Mouse (Mus musculus) layer of hippocampus, adult 18-20 months (tissue): ENCODE data around the gene Stra6. TPM values are rescaled to one million over a fixed set of nuclear protein-coding genes. Genes with fewer than 3 reads are reported as not detected.
A peak's percentile ranks its signal among the peaks of the same experiment; 100 is the strongest.

ENCODE experiments used
- DNase-seq, 2 experiments: peaks; one replicate each; pipeline ENCODE4 v3.0.0; 2022; ENCODE audit warnings: low spot score in 2 of 2
- long read RNA-seq: library from polyadenylated mRNA; stranded (forward); transcript quantifications from one replicate; pipeline ENCODE4 v2.0.0, GENCODE M21; 2021
- total RNA-seq, 2 experiments: library from RNA; stranded (reverse); gene quantifications; 2 replicates each; pipeline ENCODE4 v1.2.3; 2021

Gene Stra6
- 10 to 100 TPM; 18.2 to 18.4 TPM for total RNA-seq
- long read RNA-seq, partial matches to known transcripts: 12 of 34 reads
- long read RNA-seq, other reads (novel, unspliced or antisense): 21 of 34 reads

GRCm38 (mm10) chr9:58063531-58063930 lies at the start of gene Stra6:
Gene Stra6, plus strand, starts transcription at chr9:58063788.
- DNase-seq: peak; percentile 49 to 75

- no peak for DNase-seq
Measured at GRCm38 (mm10) chr9:58014393-58015160, 49.0 kb upstream of the Stra6 start.

GRCm38 (mm10) chr9:58015856-58016255 lies 47.7 kb upstream of the Stra6 start:
- DNase-seq: no peak

GRCm38 (mm10) chr9:58016962-58017361 lies 46.6 kb upstream of the Stra6 start:
- DNase-seq: no peak

- no peak for DNase-seq
Measured at GRCm38 (mm10) chr9:58018385-58018784, 45.2 kb upstream of the Stra6 start.

- DNase-seq: no peak
Measured at GRCm38 (mm10) chr9:58025995-58026394, 37.6 kb upstream of the Stra6 start.

- no peak for DNase-seq
Measured at GRCm38 (mm10) chr9:58027426-58028180, 36.0 kb upstream of the Stra6 start.

- DNase-seq: no peak
Measured at GRCm38 (mm10) chr9:58028841-58029240, 34.7 kb upstream of the Stra6 start.

- DNase-seq: no peak
Measured at GRCm38 (mm10) chr9:58029635-58030034, 34.0 kb upstream of the Stra6 start.

- DNase-seq: no peak
Measured at GRCm38 (mm10) chr9:58031895-58032294, 31.7 kb upstream of the Stra6 start.

GRCm38 (mm10) chr9:58035519-58035918 lies 28.1 kb upstream of the Stra6 start:
- peak; percentile 66 to 71 for DNase-seq

- no peak for DNase-seq
Measured at GRCm38 (mm10) chr9:58035951-58036698, 27.5 kb upstream of the Stra6 start.

GRCm38 (mm10) chr9:58036961-58037360 lies 26.6 kb upstream of the Stra6 start:
- DNase-seq: no peak

GRCm38 (mm10) chr9:58038500-58039168 lies 25.0 kb upstream of the Stra6 start:
- peak; percentile 64 to 82 for DNase-seq

GRCm38 (mm10) chr9:58040977-58041376 lies 22.6 kb upstream of the Stra6 start:
- DNase-seq: no peak

GRCm38 (mm10) chr9:58042391-58042790 lies 21.2 kb upstream of the Stra6 start:
- DNase-seq: no peak

- no peak for DNase-seq
Measured at GRCm38 (mm10) chr9:58043496-58044017, 20.0 kb upstream of the Stra6 start.

- no peak for DNase-seq
Measured at GRCm38 (mm10) chr9:58044828-58045227, 18.8 kb upstream of the Stra6 start.

GRCm38 (mm10) chr9:58045646-58046045 lies 17.9 kb upstream of the Stra6 start:
- no peak for DNase-seq

- no peak for DNase-seq
Measured at GRCm38 (mm10) chr9:58047061-58047460, 16.5 kb upstream of the Stra6 start.

GRCm38 (mm10) chr9:58048621-58049020 lies 15.0 kb upstream of the Stra6 start:
- no peak for DNase-seq
